Mouse (Mus musculus): ENCODE data around the gene Hes2. TPM values are rescaled to one million over a fixed set of nuclear protein-coding genes. Genes with fewer than 3 reads are reported as not detected.

Hes2 gene
- not detected in 2 replicates for polyA plus RNA-seq (2015; fragmentation: Nextera tagmentation; extraction: Ambion mirVana)

GRCm38 (mm10) chr4:152158585-152159284 is at the start of gene Hes2:
Gene Hes2, plus strand, starts transcription at chr4:152158867.

GRCm38 (mm10) chr4:152115921-152116612 is 42.6 kb upstream of the Hes2 start, which contains the start of gene Tnfrsf25:
Gene Tnfrsf25, plus strand, starts transcription at chr4:152115934.

GRCm38 (mm10) chr4:152151966-152152544 is 6.6 kb upstream of the Hes2 start, which contains the start of gene Espn:
Gene Espn, minus strand, starts transcription at chr4:152152371.

GRCm38 (mm10) chr4:152177537-152178343 is 19.1 kb downstream of the Hes2 start, which contains the start of gene Acot7:
Gene Acot7, plus strand, starts transcription at chr4:152178134.

Other genes starting within 250 kb of the Hes2 start
- 27.4 and 30.3 TPM in 2 replicates for gene Dnajc11, start 225.2 kb upstream of the Hes2 start, polyA plus RNA-seq (2015; fragmentation: Nextera tagmentation; extraction: Ambion mirVana)
- gene Thap3, start 169.9 kb upstream of the Hes2 start, polyA plus RNA-seq (2015; fragmentation: Nextera tagmentation; extraction: Ambion mirVana) = 23.2 and 34.7 TPM in 2 replicates
- 18.1 and 18.7 TPM in 2 replicates for gene Phf13, start 162.6 kb upstream of the Hes2 start, polyA plus RNA-seq (2015; fragmentation: Nextera tagmentation; extraction: Ambion mirVana)
- 24.9 and 27.0 TPM in 2 replicates for gene Klhl21, start 150.1 kb upstream of the Hes2 start, polyA plus RNA-seq (2015; fragmentation: Nextera tagmentation; extraction: Ambion mirVana)
- gene Zbtb48, start 131.2 kb upstream of the Hes2 start, polyA plus RNA-seq (2015; fragmentation: Nextera tagmentation; extraction: Ambion mirVana) = 6.2 and 6.4 TPM in 2 replicates
- 0.08 TPM in 1 of 2 replicates, not detected in the other for gene Tas1r1, start 120.3 kb upstream of the Hes2 start, polyA plus RNA-seq (2015; fragmentation: Nextera tagmentation; extraction: Ambion mirVana)
- gene Nol9, start 119.5 kb upstream of the Hes2 start, polyA plus RNA-seq (2015; fragmentation: Nextera tagmentation; extraction: Ambion mirVana) = 14.1 and 14.7 TPM in 2 replicates
- gene Plekhg5, start 86.4 kb upstream of the Hes2 start, polyA plus RNA-seq (2015; fragmentation: Nextera tagmentation; extraction: Ambion mirVana) = 7.8 TPM in 2 replicates
- gene Tnfrsf25, start 42.9 kb upstream of the Hes2 start, polyA plus RNA-seq (2015; fragmentation: Nextera tagmentation; extraction: Ambion mirVana) = 0.16 and 0.41 TPM in 2 replicates
- gene Espn, start 6.5 kb upstream of the Hes2 start, polyA plus RNA-seq (2015; fragmentation: Nextera tagmentation; extraction: Ambion mirVana) = 0.65 and 0.78 TPM in 2 replicates
- gene Acot7, start 19.3 kb downstream of the Hes2 start, polyA plus RNA-seq (2015; fragmentation: Nextera tagmentation; extraction: Ambion mirVana) = 26.4 and 29.8 TPM in 2 replicates
- 15.2 and 17.2 TPM in 2 replicates for gene Gpr153, start 115.4 kb downstream of the Hes2 start, polyA plus RNA-seq (2015; fragmentation: Nextera tagmentation; extraction: Ambion mirVana)
- not detected in 2 replicates for gene Hes3, start 132.8 kb downstream of the Hes2 start, polyA plus RNA-seq (2015; fragmentation: Nextera tagmentation; extraction: Ambion mirVana)
- 13.8 and 14.9 TPM in 2 replicates for gene Icmt, start 138.4 kb downstream of the Hes2 start, polyA plus RNA-seq (2015; fragmentation: Nextera tagmentation; extraction: Ambion mirVana)
- 4.2 and 5.9 TPM in 2 replicates for gene Rnf207, start 160.1 kb downstream of the Hes2 start, polyA plus RNA-seq (2015; fragmentation: Nextera tagmentation; extraction: Ambion mirVana)
- 337 and 396 TPM in 2 replicates for gene Rpl22, start 166.9 kb downstream of the Hes2 start, polyA plus RNA-seq (2015; fragmentation: Nextera tagmentation; extraction: Ambion mirVana)
- 0.01 and 0.22 TPM in 2 replicates for gene Chd5, start 179.8 kb downstream of the Hes2 start, polyA plus RNA-seq (2015; fragmentation: Nextera tagmentation; extraction: Ambion mirVana)

All from urinary bladder, postnatal 0 days (tissue).